Mouse (Mus musculus): ENCODE measurements around the gene Mtus2. TPM values are rescaled to one million over a fixed set of nuclear protein-coding genes. Genes with fewer than 3 reads are reported as not detected.

Mtus2 gene
- polyA plus RNA-seq, 1 experiment from 2014 or later: 6.9 TPM

Other genes starting within 250 kb of the Mtus2 start
- gene Flt1, start 231.3 kb upstream of the Mtus2 start, polyA plus RNA-seq (2016; fragmentation: Nextera tagmentation; extraction: Ambion mirVana): 11.2 and 12.6 TPM in 2 replicates
- 489 and 511 TPM in 2 replicates for gene Pomp, start 96.9 kb upstream of the Mtus2 start, polyA plus RNA-seq (2016; fragmentation: Nextera tagmentation; extraction: Ambion mirVana)
- 1.6 and 2.2 TPM in 2 replicates for gene Slc46a3, start 62.5 kb upstream of the Mtus2 start, polyA plus RNA-seq (2016; fragmentation: Nextera tagmentation; extraction: Ambion mirVana)

All from limb, embryonic 12.5 days (tissue).